Mouse (Mus musculus): ENCODE measurements around the gene Exoc2.

GRCm38 (mm10) chr13:30901387-30902041 lies 72.4 kb downstream of the Exoc2 start:
- TF ChIP-seq ZMIZ1 (IDR thresholded peaks at IDR 0.05; ENCODE audit: low read depth, low read length) = no peak
- TF ChIP-seq KAT2A (conservative IDR thresholded peaks at IDR 0.05; ENCODE audit: low read depth, low read length) = no peak
- TF ChIP-seq NELFE (IDR thresholded peaks at IDR 0.05; ENCODE audit: low read depth, low read length) = no peak
- no peak for TF ChIP-seq MAFK (IDR thresholded peaks at IDR 0.05; ENCODE audit: borderline replicate concordance, low read depth, low read length)
- TF ChIP-seq CHD2 (IDR thresholded peaks at IDR 0.05; ENCODE audit: low read length) = no peak
- TF ChIP-seq TAL1 (IDR thresholded peaks at IDR 0.05; ENCODE audit: low read length) = no peak
- TF ChIP-seq POLR2A (IDR thresholded peaks at IDR 0.05; ENCODE audit: control insufficient read depth in 1 of 2, insufficient read depth in 1 of 2, low read depth in 1 of 2, low read length in 2 of 2, poor library complexity in 1 of 2) = no peak
- TF ChIP-seq CTCF (IDR thresholded peaks at IDR 0.05 in 2 of 3, conservative IDR thresholded peaks at IDR 0.05 in 1 of 3; ENCODE audit: control insufficient read depth in 1 of 3, insufficient read depth in 1 of 3, low read depth in 2 of 3, low read length in 3 of 3, poor library complexity in 1 of 3, severe bottlenecking in 1 of 3) = peak in 1 of 3 experiments; percentile 34; a peak in 1 of 6 replicates
